Mouse (Mus musculus) heart, adult 2 months (tissue): ENCODE measurements around the gene Mettl24. TPM values are rescaled to one million over a fixed set of nuclear protein-coding genes. Genes with fewer than 3 reads are reported as not detected.

Source experiments
- DNase-seq, 2 experiments: peaks; one replicate each; pipeline ENCODE4 v3.0.0; 2021
- H3K27ac ChIP-seq: fragments of 200-600 bp; 2 replicates; pipeline ENCODE4 v1.8.1; 2022
- H3K27me3 ChIP-seq: fragments of 200-500 bp; 2 replicates; pipeline ENCODE4 v1.6.1; 2012; ENCODE audit warnings: mild to moderate bottlenecking, low read length, inconsistent platforms, mixed read lengths; ENCODE audit not compliant: control insufficient read depth, insufficient read depth
- H3K36me3 ChIP-seq: fragments of 200-500 bp; 2 replicates; pipeline ENCODE4 v1.6.1; 2012; ENCODE audit warnings: low read length, inconsistent platforms; ENCODE audit not compliant: control insufficient read depth, insufficient read depth
- H3K4me1 ChIP-seq: fragments of 200-500 bp; 2 replicates; pipeline ENCODE4 v1.6.1; 2011; ENCODE audit warnings: low read length; ENCODE audit not compliant: control insufficient read depth, insufficient read depth
- H3K4me3 ChIP-seq: fragments of 200-600 bp; 2 replicates; pipeline ENCODE4 v1.8.1; 2022
- H3K79me2 ChIP-seq: fragments of 200-500 bp; replicated peaks from 2 replicates; pipeline ENCODE4 v1.6.1; 2012; ENCODE audit warnings: mild to moderate bottlenecking, inconsistent platforms, low read length, moderate library complexity, mixed read lengths; ENCODE audit not compliant: control insufficient read depth, insufficient read depth
- H3K9ac ChIP-seq: fragments of 200-500 bp; 2 replicates; pipeline ENCODE4 v1.6.1; 2012; ENCODE audit warnings: low read depth, mild to moderate bottlenecking, control low read depth, inconsistent platforms, low read length, mixed read lengths
- CTCF ChIP-seq: fragments of 200-600 bp; IDR thresholded peaks from 2 replicates; pipeline ENCODE4 v1.8.1; 2022; ENCODE audit warnings: antibody characterized with exemption, mild to moderate bottlenecking, moderate library complexity
- EP300 ChIP-seq: fragments of 200-500 bp; IDR thresholded peaks from 2 replicates; pipeline ENCODE4 v1.6.1; 2011; ENCODE audit warnings: low read depth, low read length, control low read depth; ENCODE audit not compliant: insufficient read depth
- POLR2A ChIP-seq: fragments of 200-500 bp; IDR thresholded peaks from 2 replicates; pipeline ENCODE4 v1.6.1; 2011; ENCODE audit warnings: mild to moderate bottlenecking, low read depth, low read length, control low read depth; ENCODE audit not compliant: insufficient read depth
- WGBS: fragments of 180-500 bp; shearing (Covaris S2); methylation state at CpG from one replicate; pipeline ENCODE4 v1.1.7; 2018; 5-methylcytosine and 5-hydroxymethylcytosine counted together
- intact Hi-C: fragments of 180-260 bp; cut with DNase I; formaldehyde crosslinking; loops from one replicate; pipeline ENCODE4 v1.15.1; 2025
- polyA plus RNA-seq: library from polyadenylated mRNA; depleted of rRNA; stranded (reverse); fragments of >200 nt; gene quantifications from 2 replicates; pipeline ENCODE4 v1.2.3, GENCODE M21; 2012
- total RNA-seq, 2 experiments: library from RNA; stranded (reverse); gene quantifications; 2 replicates each; pipeline ENCODE4 v1.2.3; 2021

Gene Mettl24
- total and polyA plus RNA-seq, 3 experiments, result 0.89 to 1.3 (median 1.2) TPM

- H3K9ac ChIP-seq, result no peak overlapping the region
- no peak overlapping the region for H3K4me3 ChIP-seq
- DNase-seq, result no peak
- no peaks in the 10 kb centered on the region for H3K4me1 ChIP-seq
- no peak overlapping the region for H3K27ac ChIP-seq
- 24% methylated on average over 2 of the region's 2 CpGs for WGBS
- intact Hi-C loops, result no loop called here
- H3K36me3 ChIP-seq, result no peaks in the 10 kb centered on the region
- no peaks in the 10 kb centered on the region for H3K79me2 ChIP-seq
- TF ChIP-seq EP300, result no peak
- TF ChIP-seq POLR2A, result no peak
- no peak for TF ChIP-seq CTCF
- H3K27me3 ChIP-seq, result no peaks in the 10 kb centered on the region
Measured at GRCm38 (mm10) chr10:40651676-40652075, 31.4 kb upstream of the Mettl24 start.

GRCm38 (mm10) chr10:40665270-40665669, 17.8 kb upstream of the Mettl24 start:
- Histone ChIP-seq H3K9ac (no peak overlapping the region), H3K36me3 (no peaks in the 10 kb centered on the region), H3K79me2 (no peaks in the 10 kb centered on the region), H3K27me3 (no peaks in the 10 kb centered on the region), H3K4me3 (no peak overlapping the region), H3K4me1 (no peaks in the 10 kb centered on the region), H3K27ac (no peak overlapping the region)
- intact Hi-C loops, result no loop called here
- DNase-seq, result no peak
- WGBS, result 85% methylated on average over 3 of the region's 3 CpGs
- TF ChIP-seq EP300, result no peak
- no peak for TF ChIP-seq CTCF
- no peak for TF ChIP-seq POLR2A

GRCm38 (mm10) chr10:40666943-40667342, 16.1 kb upstream of the Mettl24 start:
- DNase-seq, result no peak
- Histone ChIP-seq H3K4me1 (no peaks in the 10 kb centered on the region), H3K4me3 (no peak overlapping the region), H3K27ac (no peak overlapping the region), H3K79me2 (no peaks in the 10 kb centered on the region), H3K27me3 (no peaks in the 10 kb centered on the region), H3K36me3 (no peaks in the 10 kb centered on the region), H3K9ac (no peak overlapping the region)
- intact Hi-C loops, result no loop called here
- 75% methylated on average over 1 of the region's 1 CpGs for WGBS
- no peak for TF ChIP-seq CTCF
- no peak for TF ChIP-seq POLR2A
- no peak for TF ChIP-seq EP300

GRCm38 (mm10) chr10:40668640-40669039, 14.4 kb upstream of the Mettl24 start:
- no peak for DNase-seq
- TF ChIP-seq POLR2A (no peak), CTCF (no peak), EP300 (no peak)
- Histone ChIP-seq H3K9ac (no peak overlapping the region), H3K79me2 (no peaks in the 10 kb centered on the region), H3K36me3 (no peaks in the 10 kb centered on the region), H3K27me3 (no peaks in the 10 kb centered on the region), H3K4me1 (no peaks in the 10 kb centered on the region), H3K27ac (no peak overlapping the region), H3K4me3 (no peak overlapping the region)
- intact Hi-C loops, result no loop called here

GRCm38 (mm10) chr10:40672587-40673296, 10.3 kb upstream of the Mettl24 start:
- Histone ChIP-seq H3K79me2 (0 out of 2 replicates have a peak, but pooled peaks cover 1% of the 10 kb centered on the region), H3K27me3 (peaks cover 2% of the 10 kb centered on the region; the same call in 1 of the 2 replicates), H3K4me3 (no peak overlapping the region), H3K4me1 (no peaks in the 10 kb centered on the region), H3K36me3 (no peaks in the 10 kb centered on the region), H3K9ac (no peak overlapping the region), H3K27ac (no peak overlapping the region)
- 70% methylated on average over 8 of the region's 8 CpGs for WGBS
- intact Hi-C loops, result no loop called here
- TF ChIP-seq CTCF (no peak), EP300 (no peak), POLR2A (no peak)
- no peak for DNase-seq

- Histone ChIP-seq H3K4me3 (no peak overlapping the region), H3K36me3 (no peaks in the 10 kb centered on the region), H3K27me3 (peaks cover 2% of the 10 kb centered on the region; the same call in 1 of the 2 replicates), H3K9ac (no peak overlapping the region), H3K79me2 (0 out of 2 replicates have a peak, but pooled peaks cover 1% of the 10 kb centered on the region), H3K27ac (no peak overlapping the region), H3K4me1 (no peaks in the 10 kb centered on the region)
- no peak for TF ChIP-seq POLR2A
- no peak for DNase-seq
- intact Hi-C loops, result no loop called here
- 73% methylated on average over 7 of the region's 7 CpGs for WGBS
Measured at GRCm38 (mm10) chr10:40673297-40673665, 9.8 kb upstream of the Mettl24 start.
